Mouse (Mus musculus) midbrain, postnatal 0 days (tissue): ENCODE measurements around the gene Flt1. TPM values are rescaled to one million over a fixed set of nuclear protein-coding genes. Genes with fewer than 3 reads are reported as not detected.

Experiments
- ATAC-seq: fragments of 200-750 bp; cut with Nextera tagmentation; 2 replicates; pipeline ENCODE4 v1.8.0; 2017; ENCODE audit warnings: moderate number of reproducible peaks, mild to moderate bottlenecking, moderate TSS enrichment, moderate library complexity; ENCODE audit not compliant: low FRiP score
- DNase-seq: peaks from one replicate; pipeline ENCODE4 v3.0.0-alpha.2; 2015; ENCODE audit warnings: low spot score
- H3K27ac ChIP-seq: fragments of 300-500 bp; sonication (generic); 2 replicates; pipeline ENCODE4 v1.5.1; 2014; ENCODE audit warnings: low read depth, mild to moderate bottlenecking, low read length, mixed read lengths
- H3K27me3 ChIP-seq: fragments of 300-500 bp; sonication (generic); 2 replicates; pipeline ENCODE4 v1.6.1; 2014; ENCODE audit warnings: low read length, control low read depth, mixed read lengths; ENCODE audit not compliant: insufficient read depth
- H3K36me3 ChIP-seq: fragments of 300-500 bp; sonication (generic); 2 replicates; pipeline ENCODE4 v1.6.1; 2014; ENCODE audit warnings: low read length, control low read depth, mixed read lengths; ENCODE audit not compliant: insufficient read depth
- H3K4me1 ChIP-seq: fragments of 300-500 bp; sonication (generic); 2 replicates; pipeline ENCODE4 v1.6.1; 2014; ENCODE audit warnings: mild to moderate bottlenecking, control low read depth, antibody characterized with exemption, low read length, mixed read lengths; ENCODE audit not compliant: insufficient read depth
- H3K4me2 ChIP-seq: fragments of 300-500 bp; sonication (generic); 2 replicates; pipeline ENCODE4 v1.6.1; 2014; ENCODE audit warnings: low read depth, mild to moderate bottlenecking, low read length, mixed read lengths; ENCODE audit not compliant: poor library complexity, severe bottlenecking
- H3K4me3 ChIP-seq: fragments of 300-500 bp; sonication (generic); 2 replicates; pipeline ENCODE4 v1.5.1; 2014; ENCODE audit warnings: low read depth, mild to moderate bottlenecking, low read length, moderate library complexity
- H3K9ac ChIP-seq: fragments of 300-500 bp; sonication (generic); replicated peaks from 2 replicates; pipeline ENCODE4 v1.6.1; 2014; ENCODE audit warnings: mild to moderate bottlenecking, low read length, moderate library complexity, mixed read lengths; ENCODE audit not compliant: poor library complexity, severe bottlenecking
- H3K9me3 ChIP-seq: fragments of 300-500 bp; sonication (generic); 2 replicates; pipeline ENCODE4 v1.6.1; 2016; ENCODE audit warnings: low read length, control low read depth
- CTCF ChIP-seq: IDR thresholded peaks from 2 replicates; pipeline ENCODE4 v1.5.1; 2016; ENCODE audit warnings: antibody characterized with exemption, mild to moderate bottlenecking
- WGBS: fragments of 180-500 bp; shearing (Covaris S2); extraction: QIAGEN DNeasy Blood & Tissue Kit; methylation state at CpG from one replicate; pipeline ENCODE4 v1.1.7; 2014; 5-methylcytosine and 5-hydroxymethylcytosine counted together
- polyA plus RNA-seq: library from polyadenylated mRNA; unstranded; fragments of >200 nt; fragmentation: Nextera tagmentation; extraction: Ambion mirVana; gene quantifications from 2 replicates; pipeline ENCODE4 v1.2.1, GENCODE M21; 2015
- total RNA-seq: library from RNA; depleted of rRNA; stranded (reverse); fragments of >200 nt; gene quantifications from 2 replicates; pipeline ENCODE4 v1.2.3, GENCODE M21; 2014

Gene Flt1
- total and polyA plus RNA-seq, 2 experiments from 2014 or later, result 9.0 to 15.2 TPM

DNA sequence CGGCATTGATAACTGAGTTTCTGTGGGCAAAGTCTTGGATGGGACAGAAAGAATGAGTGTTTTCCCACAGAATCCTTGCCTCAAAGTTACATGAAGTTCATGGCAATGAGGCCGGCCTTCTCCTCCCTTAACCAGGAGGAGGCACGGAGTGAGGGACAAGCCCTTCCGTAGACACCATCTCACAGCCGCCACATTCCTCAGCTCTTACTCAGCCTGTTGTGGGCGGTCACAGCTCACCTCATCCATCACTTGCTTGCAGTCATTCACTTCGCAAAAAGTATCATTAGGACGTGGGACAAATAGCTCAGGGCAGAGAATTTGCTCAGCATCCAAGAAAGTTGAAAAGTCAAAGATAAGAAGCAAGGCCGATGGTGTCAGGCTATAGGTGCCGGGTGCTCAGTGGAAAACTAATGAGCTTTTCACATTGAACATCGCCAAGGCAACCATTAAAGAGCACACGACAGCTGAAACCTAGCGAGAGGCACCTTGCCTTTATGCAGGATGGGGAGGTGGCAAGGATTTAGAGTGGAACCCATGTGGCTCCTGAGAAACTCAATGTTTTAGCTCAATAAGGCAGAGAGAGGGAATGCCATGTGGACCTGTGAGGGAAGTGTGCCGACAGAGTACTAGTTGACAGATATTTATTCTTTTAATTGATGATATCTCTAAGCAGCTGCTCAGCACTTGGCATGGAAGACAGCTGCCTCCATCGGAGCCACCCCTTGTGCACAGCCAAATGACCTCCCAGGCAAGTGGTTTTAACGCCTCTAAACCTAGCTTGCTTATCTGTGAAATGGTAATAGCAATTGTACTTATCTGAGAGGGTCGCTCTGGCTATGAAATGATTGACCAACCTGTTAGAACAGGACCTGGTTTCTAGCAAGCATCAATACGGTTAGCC, 124.1 kb downstream of the Flt1 start:
- Histone ChIP-seq H3K36me3 (no peaks in the 10 kb centered on the region), H3K4me2 (no peak overlapping the region), H3K27ac (no peak overlapping the region), H3K4me3 (no peak overlapping the region), H3K4me1 (no peaks in the 10 kb centered on the region), H3K27me3 (no peaks in the 10 kb centered on the region), H3K9me3 (no peaks in the 10 kb centered on the region), H3K9ac (no peak overlapping the region)
- ATAC-seq (no peak), DNase-seq (no peak)
- 76% methylated on average over 18 of the region's 18 CpGs for WGBS
- no peak for TF ChIP-seq CTCF

DNA sequence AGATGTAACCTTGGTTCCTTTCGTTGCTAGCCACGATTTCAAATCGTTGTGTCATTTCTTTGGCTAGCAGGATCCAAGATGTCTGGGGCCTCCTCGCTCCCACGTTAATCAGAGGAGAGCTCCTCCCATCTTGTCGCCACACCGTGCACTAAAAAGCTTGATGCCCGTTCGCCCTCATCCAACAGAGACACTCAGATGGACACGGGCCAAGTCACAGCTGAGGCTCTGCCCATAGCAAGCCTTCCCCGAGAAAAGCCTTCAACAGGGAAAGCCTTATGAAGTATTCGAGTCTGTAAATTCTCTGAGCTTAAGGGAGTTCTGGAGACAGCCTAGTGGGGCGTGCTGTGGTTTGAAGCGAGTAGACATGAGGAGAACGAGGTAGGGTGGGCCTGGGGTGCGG, 128.0 kb downstream of the Flt1 start:
- no peak for ATAC-seq
- Histone ChIP-seq H3K9me3 (no peaks in the 10 kb centered on the region), H3K27me3 (no peaks in the 10 kb centered on the region), H3K27ac (no peak overlapping the region), H3K4me1 (no peaks in the 10 kb centered on the region), H3K36me3 (no peaks in the 10 kb centered on the region), H3K9ac (no peak overlapping the region), H3K4me3 (no peak overlapping the region), H3K4me2 (no peak overlapping the region)
- no peak for TF ChIP-seq CTCF
- 65% methylated on average over 16 of the region's 16 CpGs for WGBS
- DNase-seq, result peak; percentile 75

DNA sequence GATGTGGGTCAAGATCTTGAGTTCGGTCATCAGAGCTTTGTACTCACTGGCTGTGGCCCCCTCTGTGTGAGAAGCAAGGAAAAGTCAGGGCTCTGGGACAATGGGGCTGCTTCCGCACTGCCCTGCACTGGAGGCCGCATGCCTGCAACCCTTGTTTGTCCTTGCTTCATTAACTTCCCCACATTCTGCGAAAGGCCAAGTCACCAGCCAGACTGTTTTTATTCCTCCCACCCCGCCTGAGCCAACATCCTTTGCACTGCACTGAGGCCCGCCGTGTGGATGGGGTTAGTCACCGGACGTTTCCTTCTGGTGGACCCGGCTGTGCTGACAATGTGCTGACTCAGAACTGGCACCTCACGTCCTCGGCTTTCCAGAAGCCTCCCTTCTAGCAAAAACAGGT, 136.0 kb downstream of the Flt1 start:
- 74% methylated on average over 12 of the region's 12 CpGs for WGBS
- H3K4me1 ChIP-seq, result no peaks in the 10 kb centered on the region
- H3K9me3 ChIP-seq, result no peaks in the 10 kb centered on the region
- no peak overlapping the region for H3K27ac ChIP-seq
- no peak for TF ChIP-seq CTCF
- H3K36me3 ChIP-seq, result no peaks in the 10 kb centered on the region
- ATAC-seq (no peak), DNase-seq (no peak)
- H3K9ac ChIP-seq, result no peak overlapping the region
- no peak overlapping the region for H3K4me2 ChIP-seq
- H3K27me3 ChIP-seq, result no peaks in the 10 kb centered on the region
- no peak overlapping the region for H3K4me3 ChIP-seq

DNA sequence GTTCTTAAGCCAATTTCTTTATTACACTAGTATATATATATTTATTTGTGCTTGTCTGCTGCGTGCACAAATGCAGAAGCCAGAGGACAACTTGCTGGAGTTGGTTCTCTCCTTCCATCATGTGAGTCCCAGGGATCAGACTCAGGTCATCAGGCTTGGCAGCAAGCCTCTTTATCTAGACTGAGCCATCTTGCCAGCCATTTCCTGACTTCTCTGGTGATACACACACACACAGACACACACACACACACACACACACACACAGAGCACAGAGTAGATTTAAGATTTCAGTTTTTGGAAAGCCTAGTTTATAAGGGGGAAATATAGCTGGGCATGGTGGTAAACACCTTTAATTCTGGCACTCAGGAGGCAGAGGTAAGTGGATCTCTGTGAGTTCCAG, 140.7 kb downstream of the Flt1 start:
- no peak for TF ChIP-seq CTCF
- Histone ChIP-seq H3K36me3 (no peaks in the 10 kb centered on the region), H3K4me2 (no peak overlapping the region), H3K9ac (no peak overlapping the region), H3K4me1 (no peaks in the 10 kb centered on the region), H3K27me3 (no peaks in the 10 kb centered on the region), H3K27ac (no peak overlapping the region), H3K4me3 (no peak overlapping the region), H3K9me3 (no peaks in the 10 kb centered on the region)
- DNase-seq, result no peak
- ATAC-seq, result no peak
- 81% methylated on average over 1 of the region's 1 CpGs for WGBS

DNA sequence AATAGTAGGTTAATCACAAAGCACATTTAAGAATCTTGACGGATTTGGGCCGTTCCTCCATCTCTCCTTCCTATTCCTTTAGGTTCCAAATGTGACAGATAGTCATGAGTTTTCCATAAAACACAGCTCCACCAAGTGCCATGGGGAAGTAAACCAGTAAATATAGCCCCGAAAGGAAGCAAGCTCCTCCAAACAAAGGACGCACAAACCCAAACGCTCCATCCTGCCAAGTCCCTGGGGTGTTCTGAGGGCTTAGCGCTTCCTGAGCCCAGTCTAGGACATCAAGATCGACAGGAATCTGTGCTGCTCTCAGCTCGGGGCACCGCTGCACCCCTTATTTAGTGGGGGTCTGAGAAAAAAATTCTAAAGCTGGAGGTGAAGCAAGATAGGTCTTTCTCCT, 141.2 kb downstream of the Flt1 start:
- Histone ChIP-seq H3K4me2 (no peak overlapping the region), H3K9me3 (no peaks in the 10 kb centered on the region), H3K4me1 (no peaks in the 10 kb centered on the region), H3K4me3 (no peak overlapping the region), H3K9ac (no peak overlapping the region), H3K27ac (no peak overlapping the region), H3K36me3 (no peaks in the 10 kb centered on the region), H3K27me3 (no peaks in the 10 kb centered on the region)
- ATAC-seq, result no peak
- no peak for DNase-seq
- TF ChIP-seq CTCF, result no peak
- 71% methylated on average over 9 of the region's 9 CpGs for WGBS

DNA sequence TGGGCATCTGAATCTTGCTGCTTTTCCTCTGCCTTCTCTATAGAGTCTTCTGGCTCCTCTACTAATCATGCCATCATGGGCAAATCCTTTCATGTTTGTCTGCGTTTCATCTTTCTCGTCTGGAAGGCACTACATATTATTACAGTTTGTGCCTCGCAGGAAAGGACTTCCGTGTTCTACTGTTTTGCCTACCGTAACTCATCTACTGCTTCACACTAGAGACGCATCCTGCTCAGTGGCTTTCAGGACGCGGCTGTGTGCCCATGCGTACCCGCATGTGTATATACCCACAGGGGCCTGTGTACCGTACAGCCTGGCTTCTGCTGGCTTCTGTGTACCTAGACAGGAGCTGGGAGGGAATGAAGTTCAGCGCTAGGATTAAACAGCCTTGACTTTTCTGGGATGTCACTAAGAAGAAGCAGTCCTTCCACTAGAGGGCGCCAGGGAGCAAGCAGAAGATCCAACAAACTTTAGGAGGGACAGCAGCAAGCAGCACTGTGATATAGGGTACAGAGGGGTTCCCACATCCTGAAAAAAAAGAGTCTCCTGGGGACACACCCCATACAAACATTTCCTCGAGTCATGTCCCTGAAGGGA, 142.0 kb downstream of the Flt1 start:
- Histone ChIP-seq H3K36me3 (no peaks in the 10 kb centered on the region), H3K4me1 (no peaks in the 10 kb centered on the region), H3K27me3 (no peaks in the 10 kb centered on the region), H3K4me3 (no peak overlapping the region), H3K9ac (no peak overlapping the region), H3K4me2 (no peak overlapping the region), H3K9me3 (no peaks in the 10 kb centered on the region), H3K27ac (no peak overlapping the region)
- peak; percentile 92 for TF ChIP-seq CTCF
- DNase-seq (peak; percentile 59), ATAC-seq (no peak; the same call in 1 of the 2 replicates)
- WGBS, result 44% methylated on average over 14 of the region's 14 CpGs
